Mouse (Mus musculus): ENCODE results near the gene Fgf15. TPM values are rescaled to one million over a fixed set of nuclear protein-coding genes. Genes with fewer than 3 reads are reported as not detected.

Fgf15 gene
- polyA plus RNA-seq, 1 experiment from 2014 or later, result 0.07 TPM

GRCm38 (mm10) chr7:144933336-144933735, 37.0 kb downstream of the Fgf15 start:
- no peak for DNase-seq
- H3K36me3 ChIP-seq, result peaks cover 63% of the 10 kb centered on the region
- H3K9me3 ChIP-seq (replicated peaks), result no peaks in the 10 kb centered on the region
- ATAC-seq (ENCODE audit: low read depth), result no peak
- peaks cover 18% of the 10 kb centered on the region for H3K27me3 ChIP-seq
- no peak overlapping the region for H3K4me3 ChIP-seq (replicated peaks)
- H3K27ac ChIP-seq, result no peak overlapping the region
- peaks cover 6% of the 10 kb centered on the region for H3K4me1 ChIP-seq (replicated peaks)
- 67% methylated on average over 3 of the region's 3 CpGs for WGBS (ENCODE audit: insufficient replicate concordance)
- no peak overlapping the region for H3K4me2 ChIP-seq
- H3K9ac ChIP-seq, result no peak overlapping the region

- H3K4me1 ChIP-seq (replicated peaks), result peaks cover 6% of the 10 kb centered on the region
- H3K9me3 ChIP-seq (replicated peaks), result no peaks in the 10 kb centered on the region
- 70% methylated on average over 8 of the region's 8 CpGs for WGBS (ENCODE audit: insufficient replicate concordance)
- H3K4me3 ChIP-seq (replicated peaks), result no peak overlapping the region
- no peak overlapping the region; the same call in 1 of the 2 replicates for H3K9ac ChIP-seq
- H3K27me3 ChIP-seq, result peaks cover 22% of the 10 kb centered on the region
- peaks cover 61% of the 10 kb centered on the region for H3K36me3 ChIP-seq
- DNase-seq (no peak), ATAC-seq (ENCODE audit: low read depth) (no peak)
- H3K27ac ChIP-seq, result no peak overlapping the region
- H3K4me2 ChIP-seq, result no peak overlapping the region
Observed at GRCm38 (mm10) chr7:144933796-144934195, 37.5 kb downstream of the Fgf15 start.

GRCm38 (mm10) chr7:144934901-144935300, 38.6 kb downstream of the Fgf15 start:
- 70% methylated on average over 5 of the region's 5 CpGs for WGBS (ENCODE audit: insufficient replicate concordance)
- H3K36me3 ChIP-seq, result peaks cover 54% of the 10 kb centered on the region

GRCm38 (mm10) chr7:144935563-144935962, 39.2 kb downstream of the Fgf15 start:
- no peak for DNase-seq
- no peaks in the 10 kb centered on the region for H3K9me3 ChIP-seq (replicated peaks)
- ATAC-seq (ENCODE audit: low read depth), result no peak
- H3K36me3 ChIP-seq, result peaks cover 49% of the 10 kb centered on the region
- peaks cover 6% of the 10 kb centered on the region for H3K4me1 ChIP-seq (replicated peaks)
- H3K4me3 ChIP-seq (replicated peaks), result no peak overlapping the region
- 49% methylated on average over 5 of the region's 5 CpGs for WGBS (ENCODE audit: insufficient replicate concordance)
- H3K27ac ChIP-seq, result no peak overlapping the region
- peaks cover 40% of the 10 kb centered on the region for H3K27me3 ChIP-seq
- H3K9ac ChIP-seq, result no peak overlapping the region
- no peak overlapping the region for H3K4me2 ChIP-seq

More at GRCm38 (mm10) chr7:144934901-144935300, 38.6 kb downstream of the Fgf15 start:
- H3K27me3 ChIP-seq, result peaks cover 33% of the 10 kb centered on the region
- no peak overlapping the region for H3K27ac ChIP-seq
- no peak for DNase-seq
- no peak for ATAC-seq (ENCODE audit: low read depth)
- no peak overlapping the region for H3K4me2 ChIP-seq
- H3K4me3 ChIP-seq (replicated peaks), result no peak overlapping the region
- H3K4me1 ChIP-seq (replicated peaks), result peaks cover 6% of the 10 kb centered on the region
- no peak overlapping the region for H3K9ac ChIP-seq
- H3K9me3 ChIP-seq (replicated peaks), result no peaks in the 10 kb centered on the region

- ATAC-seq (ENCODE audit: low read depth) (no peak), DNase-seq (no peak)
- Histone ChIP-seq H3K4me1 (replicated peaks) (peaks cover 10% of the 10 kb centered on the region), H3K36me3 (peaks cover 46% of the 10 kb centered on the region), H3K27me3 (peaks cover 48% of the 10 kb centered on the region), H3K27ac (no peak overlapping the region), H3K9ac (no peak overlapping the region), H3K4me2 (no peak overlapping the region), H3K4me3 (replicated peaks) (no peak overlapping the region), H3K9me3 (replicated peaks) (no peaks in the 10 kb centered on the region)
- 72% methylated on average over 4 of the region's 4 CpGs for WGBS (ENCODE audit: insufficient replicate concordance)
Observed at GRCm38 (mm10) chr7:144936311-144936880, 40.1 kb downstream of the Fgf15 start.

GRCm38 (mm10) chr7:144937490-144937889, 41.2 kb downstream of the Fgf15 start:
- peaks cover 42% of the 10 kb centered on the region for H3K36me3 ChIP-seq
- no peak overlapping the region for H3K27ac ChIP-seq
- H3K27me3 ChIP-seq, result peaks cover 59% of the 10 kb centered on the region
- DNase-seq (peak; percentile 56), ATAC-seq (ENCODE audit: low read depth) (0 out of 2 replicates have a peak, but pooled peaks have one; percentile 8)
- H3K9me3 ChIP-seq (replicated peaks), result no peaks in the 10 kb centered on the region
- peak overlapping the region; percentile 59 for H3K4me3 ChIP-seq (replicated peaks)
- peak overlapping the region; percentile 68 for H3K9ac ChIP-seq
- peak overlapping the region; percentile 63 for H3K4me2 ChIP-seq
- H3K4me1 ChIP-seq (replicated peaks), result peaks cover 15% of the 10 kb centered on the region
- 2% methylated on average over 20 of the region's 20 CpGs for WGBS (ENCODE audit: insufficient replicate concordance)

- Histone ChIP-seq H3K4me2 (peak overlapping the region; percentile 63), H3K9ac (peak overlapping the region; percentile 68), H3K4me1 (replicated peaks) (peaks cover 20% of the 10 kb centered on the region), H3K9me3 (replicated peaks) (no peaks in the 10 kb centered on the region), H3K27ac (no peak overlapping the region), H3K4me3 (replicated peaks) (peak overlapping the region; percentile 59), H3K36me3 (peaks cover 37% of the 10 kb centered on the region), H3K27me3 (peaks cover 64% of the 10 kb centered on the region)
- DNase-seq (no peak), ATAC-seq (ENCODE audit: low read depth) (no peak)
- 1% methylated on average over 39 of the region's 39 CpGs for WGBS (ENCODE audit: insufficient replicate concordance)
Observed at GRCm38 (mm10) chr7:144937899-144938517, 41.7 kb downstream of the Fgf15 start.

GRCm38 (mm10) chr7:144938661-144939343, 42.5 kb downstream of the Fgf15 start:
- peaks cover 72% of the 10 kb centered on the region for H3K27me3 ChIP-seq
- under 1% methylated on average over 32 of the region's 32 CpGs for WGBS (ENCODE audit: insufficient replicate concordance)

GRCm38 (mm10) chr7:144939344-144940002, 43.1 kb downstream of the Fgf15 start, which contains the start of gene Ccnd1:
Ccnd1 (minus strand) TSS chr7:144939925.
- Histone ChIP-seq H3K4me1 (replicated peaks) (peaks cover 26% of the 10 kb centered on the region), H3K27ac (peak within 1 kb of the TSS; percentile 81), H3K9ac (peak within 1 kb of the TSS; percentile 68), H3K9me3 (replicated peaks) (no peaks in the 10 kb centered on the region), H3K27me3 (peaks cover 78% of the 10 kb centered on the region), H3K36me3 (peaks cover 22% of the 10 kb centered on the region), H3K4me3 (replicated peaks) (peak within 1 kb of the TSS; percentile 59), H3K4me2 (peak within 1 kb of the TSS; percentile 63)
- WGBS (ENCODE audit: insufficient replicate concordance), result under 1% methylated on average over 40 of the region's 45 CpGs
- no peak for DNase-seq
- peak; percentile 54 for ATAC-seq (ENCODE audit: low read depth)

More at GRCm38 (mm10) chr7:144938661-144939343, 42.5 kb downstream of the Fgf15 start:
- Histone ChIP-seq H3K9me3 (replicated peaks) (no peaks in the 10 kb centered on the region), H3K36me3 (peaks cover 29% of the 10 kb centered on the region), H3K9ac (peak overlapping the region; percentile 68), H3K27ac (peak overlapping the region; percentile 81), H3K4me3 (replicated peaks) (peak overlapping the region; percentile 59), H3K4me2 (peak overlapping the region; percentile 63), H3K4me1 (replicated peaks) (peaks cover 26% of the 10 kb centered on the region)
- DNase-seq (no peak), ATAC-seq (ENCODE audit: low read depth) (no peak)

GRCm38 (mm10) chr7:144940003-144940571, 43.8 kb downstream of the Fgf15 start:
- peak; percentile 9; the same call in 1 of the 2 replicates for ATAC-seq (ENCODE audit: low read depth)
- Histone ChIP-seq H3K27ac (peak overlapping the region; percentile 79), H3K9me3 (replicated peaks) (no peaks in the 10 kb centered on the region), H3K4me3 (replicated peaks) (peak overlapping the region; percentile 59), H3K4me2 (peak overlapping the region; percentile 63), H3K4me1 (replicated peaks) (peaks cover 26% of the 10 kb centered on the region), H3K27me3 (peaks cover 84% of the 10 kb centered on the region), H3K9ac (0 out of 2 replicates have a peak overlapping the region, but pooled peaks have one; percentile 22), H3K36me3 (peaks cover 17% of the 10 kb centered on the region)
- no peak for DNase-seq
- under 1% methylated on average over 22 of the region's 22 CpGs for WGBS (ENCODE audit: insufficient replicate concordance)

All from liver, embryonic 13.5 days (tissue).